Mouse (Mus musculus): ENCODE data around the gene Srms.

The Srms gene

DNA sequence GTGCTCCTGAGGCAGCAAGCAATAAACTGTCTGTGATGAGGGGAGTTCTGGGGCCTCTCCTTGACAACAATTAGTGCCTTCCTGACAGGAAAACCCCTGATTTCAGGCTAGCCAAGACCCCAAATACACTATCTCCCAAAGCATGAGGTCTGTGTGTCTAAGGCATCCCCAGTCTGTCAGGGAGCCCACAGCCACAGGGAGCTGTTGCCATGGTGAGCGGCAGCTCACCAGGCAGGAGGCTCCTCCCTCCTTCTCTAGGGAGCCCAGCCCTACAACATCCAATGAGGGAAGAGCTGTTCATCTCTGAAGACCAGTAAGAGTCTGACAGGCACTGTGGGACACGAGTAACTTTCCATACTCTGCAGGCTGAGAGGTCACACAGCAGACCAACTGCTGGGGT, 53.2 kb downstream of the Srms start:
- DNase-seq = no peak

DNA sequence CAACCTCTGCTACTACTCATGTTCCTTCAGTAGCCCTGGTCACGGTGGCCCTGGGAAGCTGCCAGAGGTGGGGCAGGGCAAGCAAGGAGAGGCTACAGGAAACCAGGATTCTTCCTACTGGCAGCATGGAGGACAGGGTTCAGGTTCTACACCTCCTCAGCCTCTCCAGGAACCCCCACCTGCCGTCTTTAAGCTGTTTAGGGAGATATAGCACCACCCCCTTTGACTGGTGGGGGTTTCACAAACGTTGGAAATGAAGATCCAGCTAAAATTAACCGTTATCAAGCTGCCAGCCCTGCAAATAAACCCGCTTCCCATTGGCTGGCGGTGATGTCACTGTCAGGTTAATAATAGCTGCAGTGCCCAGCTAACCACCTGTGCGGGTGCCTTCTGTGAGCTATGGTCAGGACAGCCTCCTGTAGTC, 53.9 kb downstream of the Srms start:
- no peak for DNase-seq

DNA sequence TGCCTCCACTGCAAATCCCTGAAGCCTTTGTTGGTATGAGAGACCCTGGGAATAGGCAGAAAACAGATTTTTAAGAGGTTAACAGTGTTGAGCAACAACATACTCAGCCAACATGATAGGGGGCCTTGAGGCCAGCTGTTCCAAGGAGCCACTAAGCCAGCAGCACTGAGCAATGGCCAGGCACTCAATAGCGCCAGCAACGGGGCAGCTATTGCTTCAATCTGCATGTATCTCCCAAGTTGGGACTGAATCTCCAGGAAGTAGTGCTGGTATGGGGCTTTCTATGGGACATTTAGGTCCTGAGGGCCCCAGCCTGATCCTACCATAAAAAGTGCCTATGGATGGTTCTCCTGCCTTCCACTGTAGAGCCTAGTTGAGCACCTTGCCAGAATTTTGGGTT, 54.5 kb downstream of the Srms start:
- no peak for DNase-seq

DNA sequence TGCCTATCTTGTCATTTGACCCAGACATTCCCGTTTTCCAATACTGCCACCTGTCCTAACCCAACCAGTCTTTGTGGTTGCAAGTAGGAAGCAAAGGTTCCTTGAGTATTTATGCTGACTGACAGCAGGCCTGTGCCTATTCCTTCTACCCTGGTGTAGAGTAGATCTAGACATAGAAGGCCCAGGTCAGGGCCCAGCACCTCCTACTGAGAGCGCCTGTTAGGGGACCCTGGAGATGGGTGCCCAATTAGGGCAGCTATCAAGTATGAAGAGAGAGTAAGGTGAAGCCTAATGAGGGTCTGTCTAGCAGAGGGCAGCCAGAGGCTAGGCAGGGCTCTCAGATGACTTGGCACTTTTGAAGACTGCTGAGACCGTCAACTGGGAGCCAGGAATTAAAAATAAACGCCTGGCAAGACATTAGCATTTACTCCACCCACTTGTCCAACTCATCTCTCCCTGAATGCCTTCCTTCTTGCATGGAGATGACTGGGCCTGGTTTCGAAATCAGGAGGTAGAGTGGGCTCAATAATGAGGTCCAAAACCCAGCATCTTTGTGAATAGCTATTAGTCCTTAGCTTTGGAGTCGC, 55.2 kb downstream of the Srms start:
- DNase-seq = no peak

DNA sequence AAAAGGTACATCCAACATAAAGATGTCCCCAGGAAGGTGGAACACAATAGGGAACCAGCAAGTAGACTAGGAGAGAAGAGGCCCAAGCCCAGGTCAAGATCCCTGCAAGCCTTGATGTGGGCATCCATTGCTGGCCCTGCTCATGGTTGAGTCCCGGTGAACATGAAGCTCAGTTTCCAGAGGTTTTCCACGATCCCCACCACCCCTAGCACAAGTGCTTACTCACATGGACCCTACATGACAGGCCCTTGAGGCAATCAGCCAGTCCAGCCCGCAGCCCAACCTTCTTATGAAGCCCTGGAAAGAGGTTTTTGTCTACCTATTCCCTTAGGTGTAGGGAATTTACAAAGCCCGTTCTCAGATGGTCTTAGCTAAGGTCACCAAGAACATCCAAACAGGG, 55.8 kb downstream of the Srms start:
- DNase-seq = no peak

DNA sequence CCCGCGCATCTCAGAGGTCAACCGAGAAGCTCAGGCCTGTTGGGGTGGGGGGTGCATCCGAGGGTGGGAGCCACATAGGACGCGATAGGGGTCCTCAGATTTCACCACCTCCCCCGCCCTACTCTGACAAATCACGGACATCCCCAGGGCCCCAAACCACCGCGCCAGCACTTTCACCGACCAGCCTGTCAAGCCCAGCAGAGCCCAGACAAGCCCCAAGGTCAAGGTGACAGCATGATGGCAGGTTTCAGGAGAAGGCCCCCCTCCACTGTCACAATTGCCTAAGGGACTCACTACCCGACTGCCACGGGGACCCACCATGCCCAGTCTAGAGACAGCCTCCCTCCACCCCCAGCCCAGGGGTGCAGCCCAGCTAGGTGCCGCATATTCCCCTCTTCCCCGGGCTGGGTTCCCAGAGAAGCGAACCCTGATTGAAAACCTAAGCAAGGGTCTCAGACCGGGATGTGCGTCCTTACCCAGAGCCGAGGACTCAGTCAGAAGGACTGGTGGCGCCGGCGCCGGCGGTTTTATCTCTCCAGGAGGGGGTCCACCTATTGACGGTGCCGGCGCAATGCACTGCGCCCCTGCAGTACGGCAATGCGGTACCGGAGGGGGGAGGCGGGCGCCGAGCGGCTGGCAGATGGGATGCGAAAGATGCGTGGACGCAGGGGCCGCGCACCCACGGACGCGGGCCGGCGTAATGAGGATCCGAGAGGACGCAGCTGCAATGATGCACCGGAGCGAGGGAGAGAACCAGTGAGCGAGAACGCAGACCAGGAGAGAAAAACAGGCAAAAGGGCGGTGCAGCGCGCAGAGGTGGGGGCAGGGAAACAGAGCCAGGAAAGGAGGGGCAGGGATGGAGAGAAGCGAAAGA, 56.5 kb downstream of the Srms start, which contains the start of gene Eef1a2:
TSS of gene Eef1a2 (minus strand) at position 767 of the 874 bp plus-strand sequence.
- no peak for DNase-seq

DNA sequence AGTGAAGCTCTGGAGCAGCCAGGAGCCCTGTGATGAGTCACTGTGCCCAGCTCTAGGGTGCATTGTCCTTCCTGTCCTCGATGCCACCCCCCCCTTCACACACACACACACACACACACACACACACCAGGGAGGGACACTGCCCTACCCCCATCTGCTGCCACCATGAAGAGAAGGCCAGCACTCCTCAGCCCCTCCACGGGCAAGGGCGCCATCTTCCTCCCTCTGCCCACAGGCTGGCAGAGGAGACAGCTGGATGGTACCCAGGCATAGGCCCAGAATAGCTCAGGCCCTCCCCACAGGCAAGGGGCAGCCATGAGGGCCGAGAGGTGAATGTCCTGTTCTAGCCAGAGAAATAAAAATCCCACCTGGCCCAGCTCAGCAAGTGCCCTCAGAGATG, 57.2 kb downstream of the Srms start:
- DNase-seq = no peak

Data from thymus, postnatal 14 days (tissue).